Mouse (Mus musculus) embryonic fibroblast, embryonic 13.5 days (primary cell): ENCODE data around the gene Prtg.

ENCODE experiments used
- CTCF ChIP-seq: IDR thresholded peaks from 2 replicates; pipeline ENCODE4 v1.5.1; 2011; ENCODE audit warnings: mild to moderate bottlenecking, control low read depth, low read length, moderate library complexity, borderline replicate concordance; ENCODE audit not compliant: insufficient read depth
- POLR2A ChIP-seq: IDR thresholded peaks from 2 replicates; pipeline ENCODE4 v1.6.1; 2011; ENCODE audit warnings: low read depth, mild to moderate bottlenecking, control low read depth, low read length, moderate library complexity

DNA sequence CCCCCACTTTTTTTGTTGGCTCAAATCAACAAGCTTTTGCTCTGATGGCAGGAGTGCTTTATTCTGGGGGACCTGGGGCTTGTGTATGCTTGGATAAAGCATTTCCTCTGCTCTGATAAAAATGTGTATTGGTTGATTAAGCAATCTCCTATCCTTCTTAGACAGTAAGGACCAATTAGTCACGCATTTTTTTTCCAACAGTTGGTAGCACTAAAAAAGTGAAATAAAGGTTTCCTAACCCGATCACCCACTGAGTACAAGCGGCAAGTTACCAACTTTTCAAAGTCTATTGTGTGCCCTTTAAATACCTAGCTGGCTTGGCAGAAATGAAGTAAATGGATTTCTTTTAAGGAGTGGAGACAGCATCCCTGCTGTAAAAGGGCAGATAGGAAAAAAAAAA, 1.9 kb downstream of the Prtg start:
- TF ChIP-seq CTCF (no peak), POLR2A (no peak)
